Mouse (Mus musculus) lung, embryonic 16.5 days (tissue): ENCODE measurements around the gene Cphx2. TPM values are rescaled to one million over a fixed set of nuclear protein-coding genes. Genes with fewer than 3 reads are reported as not detected.
"Not testable (repeated sequence)": the region's sequence is repeated elsewhere in the genome, so short reads cannot be mapped to it uniquely, and the experiment has no call there.

ENCODE experiments used
- ATAC-seq: fragments of 200-750 bp; cut with Nextera tagmentation; 2 replicates; pipeline ENCODE4 v1.8.0; 2017; ENCODE audit warnings: low read depth, mild to moderate bottlenecking, moderate library complexity
- H3K27ac ChIP-seq: fragments of 300-500 bp; sonication (generic); 2 replicates; pipeline ENCODE4 v1.5.1; 2014; ENCODE audit warnings: mild to moderate bottlenecking, control low read depth, low read length
- H3K27me3 ChIP-seq: fragments of 300-500 bp; sonication (generic); 2 replicates; pipeline ENCODE4 v1.6.1; 2014; ENCODE audit warnings: low read depth, low read length, mixed read lengths; ENCODE audit not compliant: control insufficient read depth, insufficient read depth
- H3K36me3 ChIP-seq: fragments of 300-500 bp; sonication (generic); 2 replicates; pipeline ENCODE4 v1.6.1; 2014; ENCODE audit warnings: low read length; ENCODE audit not compliant: control insufficient read depth, insufficient read depth
- H3K4me1 ChIP-seq: fragments of 300-500 bp; sonication (generic); replicated peaks from 2 replicates; pipeline ENCODE4 v1.6.1; 2014; ENCODE audit warnings: low read length, mixed read lengths; ENCODE audit not compliant: control insufficient read depth, insufficient read depth
- H3K4me2 ChIP-seq: fragments of 300-500 bp; sonication (generic); 2 replicates; pipeline ENCODE4 v1.6.1; 2014; ENCODE audit warnings: low read depth, low read length, control low read depth
- H3K4me3 ChIP-seq: fragments of 300-500 bp; sonication (generic); 2 replicates; pipeline ENCODE4 v1.5.1; 2014; ENCODE audit warnings: mild to moderate bottlenecking, low read length, control low read depth
- H3K9ac ChIP-seq: fragments of 300-500 bp; sonication (generic); 2 replicates; pipeline ENCODE4 v1.6.1; 2014; ENCODE audit warnings: low read length, control low read depth
- H3K9me3 ChIP-seq: fragments of 300-500 bp; sonication (generic); 2 replicates; pipeline ENCODE4 v1.6.1; 2016; ENCODE audit warnings: low read length; ENCODE audit not compliant: control insufficient read depth
- WGBS: fragments of 180-500 bp; shearing (Covaris S2); extraction: QIAGEN DNeasy Blood & Tissue Kit; methylation state at CpG from one replicate; pipeline ENCODE4 v1.1.7; 2014; 5-methylcytosine and 5-hydroxymethylcytosine counted together
- polyA plus RNA-seq: library from polyadenylated mRNA; unstranded; fragments of >200 nt; fragmentation: Nextera tagmentation; extraction: Ambion mirVana; gene quantifications from 2 replicates; pipeline ENCODE4 v1.2.1, GENCODE M21; 2015

Cphx2 gene
- polyA plus RNA-seq, result not detected in 2 replicates

DNA sequence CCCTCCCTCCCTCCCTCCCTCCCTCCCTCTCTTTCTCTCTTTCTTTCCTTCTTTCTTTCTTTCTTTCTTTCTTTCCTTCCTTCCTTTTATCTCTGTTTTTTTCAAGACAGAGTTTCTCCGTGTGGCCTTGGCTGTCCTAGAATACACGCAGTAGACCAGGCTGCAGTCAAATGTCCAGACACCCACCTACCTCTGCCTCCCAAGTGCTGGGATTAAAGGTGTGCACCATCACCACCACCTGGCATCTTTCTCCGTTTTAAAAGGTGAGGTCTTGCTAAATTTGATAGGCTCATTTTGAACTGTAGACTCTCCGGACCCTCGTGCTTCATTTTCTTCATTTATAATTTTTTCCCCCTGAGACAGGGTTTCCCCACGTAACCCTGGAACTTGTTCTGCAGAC is at the start of gene Cphx2:
TSS of gene Cphx2 (plus strand) at position 301 of the 400 bp plus-strand sequence.
- not testable (repeated sequence) for H3K4me2 ChIP-seq, H3K9ac ChIP-seq, ATAC-seq, H3K9me3 ChIP-seq, H3K27ac ChIP-seq, H3K27me3 ChIP-seq, H3K4me3 ChIP-seq, H3K4me1 ChIP-seq, H3K36me3 ChIP-seq
- WGBS, result no CpG with 5 or more reads among the region's 6 CpGs

DNA sequence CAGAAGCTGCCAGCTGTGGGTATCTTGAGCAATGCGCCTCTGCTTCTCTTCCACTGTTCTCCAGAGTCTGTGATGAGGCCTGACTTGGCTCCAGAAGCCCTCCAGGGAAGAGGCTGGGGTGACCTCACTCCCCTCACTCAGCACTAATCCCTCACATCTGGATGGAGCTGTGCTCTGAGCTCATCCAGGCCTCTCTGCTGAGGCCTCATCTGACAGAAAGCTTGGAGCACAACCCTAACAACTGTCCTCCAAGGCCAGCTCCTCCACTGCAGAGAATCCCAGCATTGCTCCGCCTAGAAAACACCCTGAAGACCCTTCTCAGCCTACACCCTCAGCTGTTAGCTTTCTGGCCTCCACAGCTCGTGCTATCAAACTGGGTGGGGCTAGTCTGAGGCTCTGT is 47.0 kb upstream of the Cphx2 start:
- ATAC-seq, result peak; percentile 60
- not testable (repeated sequence) for H3K4me1 ChIP-seq, H3K4me3 ChIP-seq, H3K9me3 ChIP-seq, H3K36me3 ChIP-seq, H3K27ac ChIP-seq, H3K27me3 ChIP-seq, H3K4me2 ChIP-seq, H3K9ac ChIP-seq
- WGBS, result no CpG with 5 or more reads among the region's 3 CpGs

GRCm38 (mm10) chr14:26035439-26035838 is 45.9 kb upstream of the Cphx2 start:
- not testable (repeated sequence) for H3K9me3 ChIP-seq, H3K4me1 ChIP-seq, H3K4me2 ChIP-seq, H3K9ac ChIP-seq, H3K27ac ChIP-seq, H3K36me3 ChIP-seq, H3K4me3 ChIP-seq, H3K27me3 ChIP-seq
- ATAC-seq, result peak; percentile 78
- no CpG with 5 or more reads among the region's 6 CpGs for WGBS

- not testable (repeated sequence) for H3K27ac ChIP-seq
Observed at GRCm38 (mm10) chr14:26042611-26043010, 38.7 kb upstream of the Cphx2 start, which contains the start of gene Gm9780. TSS of gene Gm9780 (minus strand) at chr14:26042711.

GRCm38 (mm10) chr14:26045007-26045406 is 36.3 kb upstream of the Cphx2 start:
- H3K36me3 ChIP-seq, H3K4me2 ChIP-seq, ATAC-seq, H3K27me3 ChIP-seq, H3K9ac ChIP-seq, H3K9me3 ChIP-seq, H3K4me3 ChIP-seq, H3K27ac ChIP-seq, H3K4me1 ChIP-seq: not testable (repeated sequence)
- WGBS, result no CpG with 5 or more reads among the region's 5 CpGs

More at GRCm38 (mm10) chr14:26042611-26043010, 38.7 kb upstream of the Cphx2 start, which contains the start of gene Gm9780:
- not testable (repeated sequence) for H3K4me1 ChIP-seq, H3K27me3 ChIP-seq, H3K36me3 ChIP-seq, H3K9ac ChIP-seq, ATAC-seq, H3K4me3 ChIP-seq, H3K9me3 ChIP-seq, H3K4me2 ChIP-seq
- no CpG with 5 or more reads among the region's 26 CpGs for WGBS

DNA sequence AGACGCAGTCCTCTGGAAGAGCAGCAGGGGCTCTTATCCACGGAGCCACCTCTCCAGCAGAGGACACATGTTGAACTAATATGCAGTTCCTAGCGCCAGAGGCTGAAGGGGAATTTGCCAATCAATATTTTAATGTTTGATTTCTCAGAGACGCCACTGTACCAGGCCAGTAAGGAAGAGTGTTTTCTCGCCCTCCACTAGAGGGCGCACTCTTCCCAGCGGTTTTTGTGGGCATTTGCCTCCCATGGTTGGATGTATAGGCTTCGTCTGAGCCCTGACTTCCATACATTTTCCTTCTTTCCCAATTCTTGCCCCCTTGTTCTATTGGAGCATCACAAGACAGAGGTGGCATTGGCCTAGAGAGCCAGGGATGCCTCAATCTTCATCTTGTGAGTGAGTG is 34.3 kb upstream of the Cphx2 start:
- not testable (repeated sequence) for H3K4me1 ChIP-seq, H3K36me3 ChIP-seq, H3K4me2 ChIP-seq, H3K4me3 ChIP-seq, H3K27ac ChIP-seq, ATAC-seq, H3K9me3 ChIP-seq, H3K9ac ChIP-seq, H3K27me3 ChIP-seq
- WGBS, result no CpG with 5 or more reads among the region's 8 CpGs

DNA sequence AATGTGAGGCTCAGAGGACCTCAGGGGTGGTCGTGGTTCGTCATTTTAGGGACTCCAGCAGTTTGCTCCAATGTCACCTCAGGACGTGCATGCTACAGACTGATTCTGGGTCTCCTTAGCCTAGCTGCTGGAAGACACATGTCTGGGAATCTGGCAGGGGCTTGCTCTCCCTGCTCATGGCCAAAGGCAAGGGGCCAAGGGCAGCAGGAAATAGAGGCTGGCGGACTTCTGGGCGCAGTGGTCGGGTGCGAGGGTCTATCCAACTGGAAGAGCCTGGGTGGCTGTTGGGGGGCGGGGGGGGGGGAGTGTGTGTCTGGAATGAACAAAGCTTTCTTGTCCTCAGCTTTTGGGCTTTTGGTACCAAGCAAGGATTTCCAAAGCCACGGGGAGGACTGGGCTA is 32.5 kb upstream of the Cphx2 start:
- not testable (repeated sequence) for H3K4me3 ChIP-seq, H3K36me3 ChIP-seq, H3K27ac ChIP-seq, H3K4me2 ChIP-seq, H3K9ac ChIP-seq, H3K4me1 ChIP-seq, H3K9me3 ChIP-seq, H3K27me3 ChIP-seq
- WGBS, result no CpG with 5 or more reads among the region's 9 CpGs
- peak; percentile 68; the same call in 1 of the 2 replicates for ATAC-seq

DNA sequence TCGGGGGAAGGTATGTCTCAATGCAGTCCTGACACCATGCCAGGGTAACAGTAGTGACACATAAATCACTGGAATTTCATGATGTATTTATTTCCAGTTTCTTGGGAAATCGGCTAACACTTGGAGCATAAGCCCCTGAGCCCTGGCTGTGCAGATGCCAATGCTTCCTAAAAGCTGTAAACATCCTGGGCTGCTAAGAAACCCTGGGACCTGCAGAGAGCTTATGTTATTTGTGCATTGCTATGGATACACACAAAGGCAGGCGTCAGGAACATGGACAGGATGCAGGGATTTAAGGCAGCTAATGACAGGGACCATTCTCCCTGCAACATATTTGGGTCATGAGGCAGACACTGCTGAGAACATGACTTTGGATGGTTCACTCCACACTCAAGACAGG is 23.1 kb upstream of the Cphx2 start:
- not testable (repeated sequence) for H3K9me3 ChIP-seq, H3K4me3 ChIP-seq, H3K27me3 ChIP-seq, H3K4me1 ChIP-seq, H3K9ac ChIP-seq, H3K27ac ChIP-seq, H3K4me2 ChIP-seq, H3K36me3 ChIP-seq
- ATAC-seq, result peak; percentile 96
- WGBS, result no CpG with 5 or more reads among the region's 3 CpGs

DNA sequence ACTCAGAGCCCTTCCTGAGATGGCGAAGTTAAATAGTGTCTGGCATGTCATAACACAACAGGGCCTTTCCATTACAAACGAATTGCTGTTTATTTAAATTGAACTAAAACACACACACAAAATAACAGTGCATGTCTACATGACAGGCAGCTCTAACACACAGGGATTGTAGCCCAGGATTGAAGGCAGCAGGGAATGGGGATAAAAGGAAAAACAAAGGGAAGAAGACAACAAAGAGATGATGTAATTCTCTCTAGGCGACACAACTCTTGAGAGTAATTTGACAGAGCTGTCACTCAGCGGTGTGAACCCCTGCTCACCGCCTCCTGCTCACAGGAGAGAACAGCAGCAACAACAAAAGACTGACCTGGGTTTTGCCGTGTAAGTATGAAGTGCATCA is 22.0 kb upstream of the Cphx2 start:
- H3K4me3 ChIP-seq, H3K9ac ChIP-seq, H3K4me2 ChIP-seq, H3K4me1 ChIP-seq, H3K9me3 ChIP-seq, ATAC-seq, H3K27me3 ChIP-seq, H3K36me3 ChIP-seq, H3K27ac ChIP-seq: not testable (repeated sequence)
- no CpG with 5 or more reads among the region's 6 CpGs for WGBS
